ENCODE assay signal across 28 mouse cellular contexts in genomic region chr5:137653366-137653765, GRCm38 (mm10). TPM values are rescaled to one million over a fixed set of nuclear protein-coding genes. Genes with fewer than 3 reads are reported as not detected.
"Had no signal": no experiment of that assay in that cellular context is flagged by ENCODE, and none has a peak within 500 bp of the region (broad histone marks: within the 10 kb centered on the region; RNA-seq: fewer than 3 reads in every experiment).

No protein-coding gene starts in this region.

- H3K27ac ChIP-seq: embryonic facial prominence, embryonic 10.5 days; embryonic facial prominence, embryonic 12.5 days; embryonic facial prominence, embryonic 13.5 days; embryonic facial prominence, embryonic 15.5 days; forebrain, embryonic 10.5 days; forebrain, embryonic 12.5 days; forebrain, embryonic 13.5 days; forebrain, embryonic 15.5 days; heart, adult 2 months had no signal

- H3K9me3 ChIP-seq: embryonic facial prominence, embryonic 10.5 days; embryonic facial prominence, embryonic 12.5 days; embryonic facial prominence, embryonic 13.5 days; embryonic facial prominence, embryonic 15.5 days; forebrain, embryonic 12.5 days; forebrain, embryonic 13.5 days; forebrain, embryonic 15.5 days had no signal

- H3K4me3 ChIP-seq: embryonic facial prominence, embryonic 10.5 days; embryonic facial prominence, embryonic 12.5 days; embryonic facial prominence, embryonic 13.5 days; embryonic facial prominence, embryonic 15.5 days; erythroblast, embryonic 14.5 days; forebrain, embryonic 10.5 days; forebrain, embryonic 12.5 days; forebrain, embryonic 13.5 days; forebrain, embryonic 15.5 days; heart, adult 2 months had no signal

- H3K9ac ChIP-seq: embryonic facial prominence, embryonic 12.5 days; embryonic facial prominence, embryonic 13.5 days; embryonic facial prominence, embryonic 15.5 days; forebrain, embryonic 12.5 days; forebrain, embryonic 13.5 days; forebrain, embryonic 15.5 days; forebrain, postnatal 0 days had no signal

- H3K27me3 ChIP-seq: embryonic facial prominence, embryonic 12.5 days; embryonic facial prominence, embryonic 13.5 days; embryonic facial prominence, embryonic 15.5 days; forebrain, embryonic 12.5 days; forebrain, embryonic 13.5 days; forebrain, embryonic 15.5 days had no signal

- DNase-seq: cerebellum, adult 2 months; cerebellum, adult 8-10 months; cerebellum, adult 9-10 months; cerebellum, adult 9-11 months; cerebellum, postnatal 10 days; cerebellum, postnatal 14 days; cerebellum, postnatal 25 days; cerebellum, postnatal 36 days; embryo, embryonic 11 days; forebrain, postnatal 0 days; gastrocnemius, postnatal 10 days; gastrocnemius, postnatal 14 days; gastrocnemius, postnatal 36 days; heart, adult 11 months; heart, adult 18-20 months; heart, adult 2 months had no signal

- ATAC-seq: forebrain, embryonic 13.5 days; forebrain, embryonic 15.5 days; forebrain, postnatal 0 days had no signal

- H3K4me2 ChIP-seq: embryonic facial prominence, embryonic 12.5 days; embryonic facial prominence, embryonic 13.5 days; embryonic facial prominence, embryonic 15.5 days; forebrain, embryonic 12.5 days; forebrain, embryonic 13.5 days; forebrain, embryonic 15.5 days had no signal

RNA-seq across cellular contexts. Expression of gene Irs3, which starts 7.9 kb away (rescaled TPM):
- total RNA-seq: common myeloid progenitor, adult 5-6 weeks; granulocyte monocyte progenitor cell, adult 5-6 weeks had no signal
- polyA plus RNA-seq: erythroblast, embryonic 14.5 days; forebrain, embryonic 12.5 days; forebrain, embryonic 13.5 days; forebrain, embryonic 14.5 days had no signal

RNA-seq across cellular contexts. Expression of gene Fbxo24, which starts 24.6 kb away (rescaled TPM):
- total RNA-seq: common myeloid progenitor, adult 5-6 weeks; gastrocnemius, postnatal 36 days; granulocyte monocyte progenitor cell, adult 5-6 weeks had no signal
- polyA plus RNA-seq: erythroblast, embryonic 14.5 days; forebrain, embryonic 15.5 days had no signal
